Mouse (Mus musculus) megakaryocyte, embryonic 14.5 days (primary cell): ENCODE measurements around the gene Disc1. TPM values are rescaled to one million over a fixed set of nuclear protein-coding genes. Genes with fewer than 3 reads are reported as not detected.

Source experiments
- H3K27me3 ChIP-seq: replicated peaks from 2 replicates; pipeline ENCODE3; 2012; ENCODE audit warnings: inconsistent platforms
- H3K36me3 ChIP-seq: replicated peaks from 2 replicates; pipeline ENCODE3; 2012; ENCODE audit warnings: low read length, inconsistent platforms, mixed read lengths
- H3K4me1 ChIP-seq: 2 replicates; pipeline ENCODE4 v1.6.1; 2012; ENCODE audit warnings: inconsistent platforms
- H3K4me3 ChIP-seq: replicated peaks from 2 replicates; pipeline ENCODE3; 2012; ENCODE audit warnings: moderate library complexity, mild to moderate bottlenecking, inconsistent platforms
- H3K9me3 ChIP-seq: 2 replicates; pipeline ENCODE4 v1.6.1; 2012; ENCODE audit warnings: inconsistent platforms
- FLI1 ChIP-seq: IDR thresholded peaks from 2 replicates; pipeline ENCODE4 v1.6.1; 2012; ENCODE audit warnings: low read length, inconsistent platforms, mixed read lengths
- GATA1 ChIP-seq: IDR thresholded peaks from 3 replicates; pipeline ENCODE4 v1.6.1; 2012; ENCODE audit warnings: mixed read lengths, low read length, inconsistent platforms, borderline replicate concordance
- polyA plus RNA-seq: library from polyadenylated mRNA; stranded (reverse); fragments of >175 nt; gene quantifications from 2 replicates; pipeline ENCODE4 v1.2.3, GENCODE M21; 2012; ENCODE audit warnings: low replicate concordance; ENCODE audit not compliant: insufficient read depth

Disc1 gene
- polyA plus RNA-seq, 1 experiment: 0.19 TPM

- Histone ChIP-seq H3K9me3 (peaks cover 10% of the 10 kb centered on the region), H3K27me3 (peaks cover 15% of the 10 kb centered on the region)
These were observed 87.0 kb downstream of the Disc1 start for GRCm38 (mm10) chr8:125140965-125141364.

DNA sequence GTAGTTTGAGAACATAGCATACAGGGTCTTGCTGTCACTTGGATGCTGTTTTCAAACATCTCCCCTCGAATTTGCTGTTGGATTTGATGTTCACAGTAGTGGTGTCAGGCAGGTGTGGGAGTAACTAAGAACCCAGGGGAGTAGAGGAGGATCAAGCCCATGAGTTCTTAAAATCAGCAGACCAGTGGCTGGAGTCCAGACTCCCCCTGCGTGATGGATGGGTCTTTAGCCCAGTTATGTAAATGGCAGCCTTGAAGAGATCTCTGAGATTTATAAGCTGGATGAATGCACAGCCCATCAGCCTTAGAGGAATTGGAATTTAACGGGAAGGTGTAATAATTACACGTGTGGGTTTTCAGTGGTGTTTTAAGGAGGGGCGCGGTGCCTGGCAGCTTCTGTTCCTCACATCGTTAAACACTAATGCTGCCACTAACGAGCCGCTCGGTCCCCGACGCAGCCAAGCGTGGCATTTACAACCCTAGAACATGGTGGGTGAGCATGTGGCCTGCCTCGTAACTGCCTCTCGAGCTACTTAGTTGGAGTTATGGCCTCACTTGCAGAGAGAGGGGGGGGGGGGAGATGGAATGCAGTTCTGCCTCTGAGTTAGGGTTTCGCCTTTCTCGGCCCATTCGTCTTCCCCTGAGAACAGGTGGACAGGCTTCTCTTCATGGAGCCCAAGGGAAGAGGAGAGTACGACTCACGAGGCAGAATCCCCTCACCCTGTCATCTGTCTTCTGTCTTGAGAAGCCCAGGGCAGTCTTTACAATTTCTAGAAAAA lies 103.1 kb downstream of the Disc1 start:
- H3K27me3 ChIP-seq: peaks cover 21% of the 10 kb centered on the region
- H3K4me1 ChIP-seq: 0 out of 2 replicates have a peak, but pooled peaks cover 2% of the 10 kb centered on the region
- TF ChIP-seq FLI1 (no peak), GATA1 (no peak)
- H3K4me3 ChIP-seq: no peak overlapping the region
- H3K36me3 ChIP-seq: no peaks in the 10 kb centered on the region
- no peaks in the 10 kb centered on the region for H3K9me3 ChIP-seq

More at GRCm38 (mm10) chr8:125140965-125141364, 87.0 kb downstream of the Disc1 start:
- no peaks in the 10 kb centered on the region for H3K4me1 ChIP-seq
- no peak for TF ChIP-seq GATA1
- TF ChIP-seq FLI1: no peak
- peak overlapping the region; percentile 26 for H3K4me3 ChIP-seq
- no peaks in the 10 kb centered on the region for H3K36me3 ChIP-seq

DNA sequence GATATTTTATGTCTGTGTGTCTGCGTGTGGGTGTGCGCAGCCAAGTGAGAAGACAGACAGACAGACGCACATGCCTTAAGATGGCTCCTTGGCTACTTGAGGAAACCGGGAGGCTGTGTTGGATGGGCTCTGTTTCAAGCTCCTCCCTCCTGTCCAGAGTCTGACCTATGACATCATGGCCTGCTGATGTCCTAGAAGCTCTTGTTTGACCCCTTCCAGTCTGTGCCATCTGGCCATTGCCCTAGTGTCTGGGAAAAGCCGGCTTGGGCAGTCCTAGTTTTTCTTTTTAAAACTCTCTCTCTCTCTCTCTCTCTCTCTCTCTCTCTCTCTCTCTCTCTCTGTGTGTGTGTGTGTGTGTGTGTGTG lies 103.6 kb downstream of the Disc1 start:
- TF ChIP-seq GATA1: no peak
- TF ChIP-seq FLI1: no peak
- Histone ChIP-seq H3K4me3 (no peak overlapping the region), H3K36me3 (no peaks in the 10 kb centered on the region), H3K9me3 (no peaks in the 10 kb centered on the region), H3K27me3 (peaks cover 21% of the 10 kb centered on the region), H3K4me1 (0 out of 2 replicates have a peak, but pooled peaks cover 2% of the 10 kb centered on the region)

DNA sequence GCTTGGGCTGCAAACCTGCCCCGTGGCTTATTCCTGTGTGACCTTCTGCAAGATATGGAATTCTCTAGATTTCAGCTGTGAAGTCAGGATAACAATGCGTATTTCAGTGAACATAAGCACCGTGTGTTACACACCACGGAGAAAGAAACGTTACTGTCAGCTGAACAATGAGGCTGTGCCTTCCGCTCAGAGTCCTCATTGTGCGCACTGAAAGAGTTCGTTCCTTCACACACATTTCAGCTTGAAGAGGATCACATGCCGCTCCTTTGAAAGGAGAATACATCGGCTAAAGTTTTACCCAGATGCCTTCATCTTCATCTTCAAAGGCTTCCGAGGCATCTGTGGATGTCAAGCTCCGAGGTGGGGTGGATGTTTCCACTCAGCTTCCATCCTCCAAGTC lies 105.4 kb downstream of the Disc1 start:
- H3K27me3 ChIP-seq: peaks cover 19% of the 10 kb centered on the region
- no peaks in the 10 kb centered on the region for H3K36me3 ChIP-seq
- TF ChIP-seq GATA1: no peak
- TF ChIP-seq FLI1: no peak
- H3K4me1 ChIP-seq: 0 out of 2 replicates have a peak, but pooled peaks cover 2% of the 10 kb centered on the region
- H3K4me3 ChIP-seq: no peak overlapping the region
- no peaks in the 10 kb centered on the region for H3K9me3 ChIP-seq

DNA sequence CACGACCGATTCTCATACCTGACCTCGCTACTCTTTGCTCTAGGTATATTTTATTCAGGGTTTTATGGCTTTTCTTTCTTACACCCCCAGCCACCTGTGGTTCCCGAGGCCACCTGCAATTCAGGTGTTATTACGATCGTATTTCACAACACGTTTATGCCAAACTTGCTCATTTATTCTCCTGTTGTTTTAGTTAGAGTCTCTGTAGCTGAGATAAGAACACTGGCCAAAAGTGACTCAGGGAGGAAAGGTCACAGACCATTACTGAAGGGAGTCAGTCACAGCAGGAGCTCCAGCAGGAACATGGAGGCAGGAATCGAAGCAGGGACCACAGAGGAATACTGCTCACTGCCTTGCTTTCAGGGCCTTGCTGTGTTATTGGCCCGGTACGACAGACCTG lies 109.5 kb downstream of the Disc1 start:
- H3K9me3 ChIP-seq: no peaks in the 10 kb centered on the region
- TF ChIP-seq GATA1: no peak
- TF ChIP-seq FLI1: no peak

DNA sequence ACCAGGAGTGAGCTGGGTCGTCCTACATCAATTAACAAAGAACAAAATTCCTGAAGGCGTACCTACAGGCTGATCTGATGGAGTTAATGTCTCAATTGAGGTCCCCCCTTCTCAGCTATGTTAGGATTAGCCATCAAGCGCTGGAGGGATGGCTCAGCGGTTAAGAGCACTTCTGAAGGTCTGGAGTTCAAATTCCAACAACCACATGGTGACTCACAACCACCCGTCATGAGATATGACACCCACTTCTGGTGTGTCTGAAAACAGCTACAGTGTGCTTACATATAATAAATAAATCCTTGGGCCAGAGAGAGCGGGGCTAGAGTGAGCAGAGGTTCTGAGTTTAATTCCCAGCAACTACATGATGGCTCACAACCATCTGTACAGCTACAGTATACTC lies 109.9 kb downstream of the Disc1 start:
- no peaks in the 10 kb centered on the region for H3K4me1 ChIP-seq
- TF ChIP-seq FLI1 (no peak), GATA1 (no peak)
- H3K36me3 ChIP-seq: no peaks in the 10 kb centered on the region

More for the DNA sequence above, 109.5 kb downstream of the Disc1 start:
- Histone ChIP-seq H3K4me1 (no peaks in the 10 kb centered on the region), H3K4me3 (no peak overlapping the region), H3K36me3 (no peaks in the 10 kb centered on the region), H3K27me3 (peaks cover 15% of the 10 kb centered on the region)

DNA sequence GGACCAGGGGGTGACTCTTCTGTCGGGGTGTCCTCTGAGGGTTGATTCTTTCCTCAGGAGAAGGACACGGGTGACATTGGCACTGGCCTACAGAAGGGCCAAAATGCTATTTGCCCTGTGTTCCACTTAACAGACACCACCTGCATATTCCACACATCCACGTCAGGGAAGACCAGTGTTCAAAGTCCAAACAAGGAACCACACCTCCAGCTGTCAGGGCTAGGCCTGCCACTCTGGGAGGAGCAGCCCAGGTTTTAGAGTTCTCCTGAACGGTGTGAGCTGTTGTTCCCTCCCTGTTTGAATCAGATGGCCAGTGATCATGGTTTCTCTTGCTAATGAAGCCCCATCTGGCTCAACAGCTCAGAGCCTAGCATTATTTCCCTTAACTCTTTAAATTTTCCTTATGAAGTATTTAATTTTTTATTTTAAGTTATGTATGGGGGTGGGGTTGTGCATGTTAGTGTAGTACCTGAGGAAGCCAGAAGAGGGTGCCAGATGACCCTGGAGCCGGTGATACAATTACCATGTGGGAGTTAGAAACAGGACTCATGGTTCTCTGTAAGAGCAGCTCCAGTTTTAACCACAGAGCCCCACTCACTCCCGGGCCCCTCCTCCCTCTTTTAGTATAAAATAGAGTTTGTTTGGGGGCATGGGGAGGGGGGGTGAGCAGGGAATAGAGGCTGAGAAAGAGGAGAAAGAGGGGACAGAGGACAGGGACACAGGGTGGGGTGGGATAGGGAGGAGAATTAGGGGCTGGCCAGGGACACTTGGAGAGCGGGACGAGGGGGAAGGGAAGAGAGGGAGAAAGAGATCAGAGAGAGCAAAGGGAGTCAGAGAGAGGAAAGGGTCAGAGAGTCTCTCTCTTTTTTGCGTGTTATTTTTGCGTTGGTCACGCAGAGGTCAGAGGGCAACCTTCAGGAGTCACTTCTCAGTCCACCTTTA lies 111.8 kb downstream of the Disc1 start:
- Histone ChIP-seq H3K4me1 (no peaks in the 10 kb centered on the region), H3K36me3 (no peaks in the 10 kb centered on the region), H3K9me3 (no peaks in the 10 kb centered on the region), H3K27me3 (peaks cover 15% of the 10 kb centered on the region), H3K4me3 (no peak overlapping the region)
- no peak for TF ChIP-seq GATA1
- no peak for TF ChIP-seq FLI1

More for the DNA sequence above, 109.9 kb downstream of the Disc1 start:
- Histone ChIP-seq H3K27me3 (peaks cover 13% of the 10 kb centered on the region), H3K4me3 (no peak overlapping the region), H3K9me3 (no peaks in the 10 kb centered on the region)

DNA sequence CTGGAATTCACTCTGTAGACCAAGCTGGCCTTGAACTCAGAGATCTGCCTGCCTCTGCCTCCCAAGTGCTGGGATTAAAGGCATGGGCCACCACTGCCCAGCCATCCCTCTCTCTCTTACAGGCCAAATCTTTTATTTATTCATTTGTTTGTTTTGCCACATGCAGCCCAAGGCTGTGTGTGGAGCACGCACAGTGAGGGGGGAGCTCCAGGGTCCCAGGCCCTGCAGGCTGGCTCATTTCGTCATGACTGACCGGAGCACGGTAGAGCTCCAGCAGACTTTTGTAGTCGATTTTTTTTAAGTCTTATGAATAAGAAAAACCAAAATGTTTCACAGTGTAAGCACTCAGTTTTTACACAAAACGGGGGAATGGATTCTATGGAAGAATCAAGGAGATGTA lies 112.5 kb downstream of the Disc1 start:
- Histone ChIP-seq H3K4me3 (no peak overlapping the region), H3K36me3 (no peaks in the 10 kb centered on the region), H3K27me3 (peaks cover 14% of the 10 kb centered on the region), H3K9me3 (no peaks in the 10 kb centered on the region), H3K4me1 (no peaks in the 10 kb centered on the region)
- TF ChIP-seq FLI1: no peak
- TF ChIP-seq GATA1: no peak

- Histone ChIP-seq H3K9me3 (no peaks in the 10 kb centered on the region), H3K36me3 (no peaks in the 10 kb centered on the region), H3K4me3 (no peak overlapping the region), H3K27me3 (peaks cover 12% of the 10 kb centered on the region), H3K4me1 (no peaks in the 10 kb centered on the region)
- no peak for TF ChIP-seq GATA1
- TF ChIP-seq FLI1: no peak
These were observed 113.0 kb downstream of the Disc1 start for GRCm38 (mm10) chr8:125166988-125167387.
